Mouse (Mus musculus): ENCODE results near the gene Rab11a. TPM values are rescaled to one million over a fixed set of nuclear protein-coding genes. Genes with fewer than 3 reads are reported as not detected.
A peak's percentile ranks its signal among the peaks of the same experiment; 100 is the strongest.

Rab11a gene
- polyA plus RNA-seq (2012; rRNA removed) (37.0 and 89.6 TPM in 2 replicates), polyA plus RNA-seq (2014; fragmentation: Nextera tagmentation; extraction: Ambion mirVana) (233 and 243 TPM in 2 replicates)

- no peaks in the 10 kb centered on the region for H3K27me3 ChIP-seq (ENCODE audit: control insufficient read depth, insufficient read depth, low read length)
- TF ChIP-seq CTCF (IDR thresholded peaks at IDR 0.05; ENCODE audit: low read depth) = no peak
- TF ChIP-seq EP300 (IDR thresholded peaks at IDR 0.05; ENCODE audit: low read depth) = no peak
- ATAC-seq (ENCODE audit: insufficient read depth) = peak; percentile 95
- under 1% methylated on average over 61 of the region's 61 CpGs for WGBS (ENCODE audit: insufficient replicate concordance)
- peak; percentile 87 to 90 (median 87) for DNase-seq (ENCODE audit: low read depth in 3 of 3, low spot score in 3 of 3)
- peak within 1 kb of the TSS; percentile 96 for H3K9ac ChIP-seq (replicated peaks)
- H3K9me3 ChIP-seq (ENCODE audit: control insufficient read depth, low read length) = no peaks in the 10 kb centered on the region
- peak within 1 kb of the TSS; percentile 86 for H3K27ac ChIP-seq
- H3K4me2 ChIP-seq (ENCODE audit: low read depth) = peak within 1 kb of the TSS; percentile 71
- peak within 1 kb of the TSS; percentile 99 to 100 for H3K4me3 ChIP-seq (ENCODE audit: insufficient read depth in 1 of 2, low read depth in 2 of 2, low read length in 2 of 2)
- H3K4me1 ChIP-seq (replicated peaks; ENCODE audit: control insufficient read depth in 2 of 2, insufficient read depth in 2 of 2, low read length in 1 of 2) = peaks cover 3 to 9% of the 10 kb centered on the region in 2 experiments
- no peaks in the 10 kb centered on the region for H3K36me3 ChIP-seq (replicated peaks; ENCODE audit: control insufficient read depth, insufficient read depth, low read depth)
Measured at GRCm38 (mm10) chr9:64737406-64738201, at the start of gene Rab11a. Gene Rab11a (minus strand): TSS chr9:64737758.

- H3K4me2 ChIP-seq (ENCODE audit: low read depth) = no peak overlapping the region
- no peak overlapping the region for H3K9ac ChIP-seq (replicated peaks)
- ATAC-seq (ENCODE audit: insufficient read depth) = no peak
- H3K4me3 ChIP-seq (ENCODE audit: insufficient read depth in 1 of 2, low read depth in 2 of 2, low read length in 2 of 2) = no peak overlapping the region
- DNase-seq (ENCODE audit: low read depth in 3 of 3, low spot score in 3 of 3) = no peak
- WGBS (ENCODE audit: insufficient replicate concordance) = 78% methylated on average over 8 of the region's 9 CpGs
- H3K36me3 ChIP-seq (replicated peaks; ENCODE audit: control insufficient read depth, insufficient read depth, low read depth) = no peaks in the 10 kb centered on the region
- peaks cover 23 to 31% of the 10 kb centered on the region in 2 experiments for H3K4me1 ChIP-seq (replicated peaks; ENCODE audit: control insufficient read depth in 2 of 2, insufficient read depth in 2 of 2, low read length in 1 of 2)
- H3K9me3 ChIP-seq (ENCODE audit: control insufficient read depth, low read length) = no peaks in the 10 kb centered on the region
- H3K27me3 ChIP-seq (ENCODE audit: control insufficient read depth, insufficient read depth, low read length) = no peaks in the 10 kb centered on the region
- TF ChIP-seq EP300 (IDR thresholded peaks at IDR 0.05; ENCODE audit: low read depth) (no peak), CTCF (IDR thresholded peaks at IDR 0.05; ENCODE audit: low read depth) (no peak)
- H3K27ac ChIP-seq = no peak overlapping the region
Measured at GRCm38 (mm10) chr9:64786216-64786905, 48.8 kb upstream of the Rab11a start.

DNA sequence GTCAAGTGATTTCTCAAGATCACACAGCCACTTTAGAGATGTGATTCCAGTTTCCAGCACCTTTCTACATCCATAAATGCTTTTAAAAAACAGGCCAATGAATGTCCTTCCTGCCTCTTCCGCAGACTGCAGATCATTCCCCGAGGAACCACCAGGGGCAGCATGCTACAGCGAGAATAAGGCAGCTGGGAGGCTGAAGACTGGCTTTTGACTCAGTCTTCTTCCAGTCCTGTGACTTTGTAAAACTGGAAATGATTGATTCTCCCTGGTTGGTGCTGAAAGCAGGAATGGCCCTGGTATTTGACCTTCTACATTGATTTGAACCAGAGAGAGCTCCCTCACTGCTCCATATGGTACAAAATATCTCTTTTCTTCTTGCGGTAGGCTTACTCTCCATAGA lies 47.3 kb upstream of the Rab11a start:
- TF ChIP-seq CTCF (IDR thresholded peaks at IDR 0.05; ENCODE audit: low read depth) = peak; percentile 98
- no peak; the same call in 1 of the 2 replicates for TF ChIP-seq EP300 (IDR thresholded peaks at IDR 0.05; ENCODE audit: low read depth)
- no peaks in the 10 kb centered on the region for H3K9me3 ChIP-seq (ENCODE audit: control insufficient read depth, low read length)
- no peaks in the 10 kb centered on the region for H3K27me3 ChIP-seq (ENCODE audit: control insufficient read depth, insufficient read depth, low read length)
- DNase-seq (ENCODE audit: low read depth in 3 of 3, low spot score in 3 of 3) (peak; percentile 63 to 75 (median 66)), ATAC-seq (ENCODE audit: insufficient read depth) (peak; percentile 64)
- no peaks in the 10 kb centered on the region for H3K36me3 ChIP-seq (replicated peaks; ENCODE audit: control insufficient read depth, insufficient read depth, low read depth)
- H3K27ac ChIP-seq = no peak overlapping the region
- H3K4me2 ChIP-seq (ENCODE audit: low read depth) = no peak overlapping the region
- H3K4me1 ChIP-seq (replicated peaks; ENCODE audit: control insufficient read depth in 2 of 2, insufficient read depth in 2 of 2, low read length in 1 of 2) = peaks cover 8 to 20% of the 10 kb centered on the region in 2 experiments
- H3K9ac ChIP-seq (replicated peaks) = no peak overlapping the region
- no peak overlapping the region for H3K4me3 ChIP-seq (ENCODE audit: insufficient read depth in 1 of 2, low read depth in 2 of 2, low read length in 2 of 2)
- WGBS (ENCODE audit: insufficient replicate concordance) = 33% methylated on average over 4 of the region's 4 CpGs

- no peak overlapping the region for H3K4me2 ChIP-seq (ENCODE audit: low read depth)
- H3K27ac ChIP-seq = no peak overlapping the region
- H3K9ac ChIP-seq (replicated peaks) = no peak overlapping the region
- DNase-seq (ENCODE audit: low read depth in 3 of 3, low spot score in 3 of 3) (no peak), ATAC-seq (ENCODE audit: insufficient read depth) (no peak)
- H3K4me1 ChIP-seq (replicated peaks; ENCODE audit: control insufficient read depth in 2 of 2, insufficient read depth in 2 of 2, low read length in 1 of 2) = peaks cover 0 to 11% of the 10 kb centered on the region in 2 experiments; a peak in 2 of 4 replicates
- H3K9me3 ChIP-seq (ENCODE audit: control insufficient read depth, low read length) = no peaks in the 10 kb centered on the region
- WGBS (ENCODE audit: insufficient replicate concordance) = 81% methylated on average over 7 of the region's 7 CpGs
- no peaks in the 10 kb centered on the region for H3K27me3 ChIP-seq (ENCODE audit: control insufficient read depth, insufficient read depth, low read length)
- no peak overlapping the region for H3K4me3 ChIP-seq (ENCODE audit: insufficient read depth in 1 of 2, low read depth in 2 of 2, low read length in 2 of 2)
- TF ChIP-seq EP300 (IDR thresholded peaks at IDR 0.05; ENCODE audit: low read depth) (no peak), CTCF (IDR thresholded peaks at IDR 0.05; ENCODE audit: low read depth) (no peak)
- H3K36me3 ChIP-seq (replicated peaks; ENCODE audit: control insufficient read depth, insufficient read depth, low read depth) = no peaks in the 10 kb centered on the region
Measured at GRCm38 (mm10) chr9:64783511-64783910, 46.0 kb upstream of the Rab11a start.

DNA sequence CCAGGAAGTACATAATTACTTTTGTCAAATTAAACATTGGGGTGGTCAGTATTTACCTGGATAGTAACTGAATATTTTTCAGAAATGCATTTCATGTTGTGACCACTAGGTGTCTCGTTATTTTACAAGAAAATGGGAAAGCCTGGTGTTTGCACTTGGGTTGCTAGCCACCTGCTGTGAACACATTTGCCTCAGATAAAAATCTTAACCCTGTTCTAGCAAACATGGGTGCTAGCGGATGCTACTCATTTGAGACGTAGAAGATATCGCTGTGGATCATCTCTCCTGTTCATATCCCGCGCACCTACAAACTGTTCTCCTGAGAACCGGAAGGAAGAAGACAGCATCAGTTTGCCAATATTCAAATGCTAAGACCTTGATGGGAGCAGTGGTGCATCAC lies 42.1 kb upstream of the Rab11a start:
- TF ChIP-seq CTCF (IDR thresholded peaks at IDR 0.05; ENCODE audit: low read depth) (peak; percentile 64), EP300 (IDR thresholded peaks at IDR 0.05; ENCODE audit: low read depth) (no peak)
- Histone ChIP-seq H3K36me3 (replicated peaks; ENCODE audit: control insufficient read depth, insufficient read depth, low read depth) (no peaks in the 10 kb centered on the region), H3K4me3 (ENCODE audit: insufficient read depth in 1 of 2, low read depth in 2 of 2, low read length in 2 of 2) (no peak overlapping the region), H3K9me3 (ENCODE audit: control insufficient read depth, low read length) (no peaks in the 10 kb centered on the region), H3K9ac (replicated peaks) (no peak overlapping the region), H3K4me1 (replicated peaks; ENCODE audit: control insufficient read depth in 2 of 2, insufficient read depth in 2 of 2, low read length in 1 of 2) (peaks cover 0 to 11% of the 10 kb centered on the region in 2 experiments; a peak in 2 of 4 replicates), H3K27me3 (ENCODE audit: control insufficient read depth, insufficient read depth, low read length) (no peaks in the 10 kb centered on the region), H3K4me2 (ENCODE audit: low read depth) (no peak overlapping the region), H3K27ac (no peak overlapping the region)
- DNase-seq (ENCODE audit: low read depth in 3 of 3, low spot score in 3 of 3) = peak in 2 of 3 experiments; percentile 52 to 55
- peak; percentile 31; the same call in 1 of the 2 replicates for ATAC-seq (ENCODE audit: insufficient read depth)
- 35% methylated on average over 7 of the region's 7 CpGs for WGBS (ENCODE audit: insufficient replicate concordance)
